In the genomic region with DNA sequence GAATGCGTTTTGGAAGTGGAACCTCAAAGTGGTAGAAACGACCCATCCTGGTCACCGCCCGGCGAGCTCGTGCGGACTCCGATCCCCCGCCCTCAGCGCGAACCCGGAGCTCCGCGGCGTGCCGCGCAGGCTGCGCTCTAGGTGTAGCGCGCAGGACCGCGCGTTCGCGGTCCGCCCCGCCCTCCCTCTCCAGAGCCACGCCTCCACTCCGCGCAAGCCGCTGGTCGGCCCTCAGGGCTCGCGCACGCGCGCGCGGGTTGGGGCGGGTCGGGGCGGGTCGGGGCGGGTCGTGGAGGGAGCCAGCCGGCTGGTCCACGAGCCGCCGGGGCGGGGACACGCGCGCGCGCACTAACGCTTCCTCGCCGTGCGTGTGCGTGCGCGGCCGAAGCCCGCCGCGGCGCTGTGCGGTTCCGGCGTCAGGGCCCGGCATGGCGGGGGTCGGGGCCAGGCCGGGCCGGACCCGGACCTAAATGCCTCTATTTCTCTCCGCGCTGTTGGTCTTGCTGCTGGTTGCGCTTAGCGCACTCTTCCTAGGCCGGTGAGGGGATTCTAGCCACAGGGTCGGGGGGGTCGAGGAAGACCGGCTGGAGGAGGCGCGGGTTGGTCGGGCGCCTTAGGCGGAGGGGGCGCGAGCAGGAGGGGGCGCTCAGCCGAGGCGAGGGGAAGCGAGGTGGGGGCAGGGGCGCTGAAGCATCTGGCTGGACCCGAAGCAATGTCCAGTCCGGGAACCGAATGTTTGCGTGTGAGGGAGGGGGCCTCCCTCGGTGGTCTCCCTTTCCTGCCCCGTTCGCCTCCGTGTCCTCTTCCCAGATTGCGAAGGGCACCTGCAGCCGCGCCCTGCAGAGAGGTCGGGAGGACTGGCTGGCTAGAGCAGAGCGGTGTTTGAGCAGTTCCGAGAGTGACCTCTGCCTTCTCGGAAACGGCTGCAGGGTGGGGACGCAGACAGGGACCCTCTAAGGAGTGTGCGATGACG, we compare ENCODE assay signal across 8 mouse cellular contexts. TPM values are rescaled to one million over a fixed set of nuclear protein-coding genes. Genes with fewer than 3 reads are reported as not detected.
DNase-seq lines count a peak whose midpoint lies in the region; ATAC-seq and TF ChIP-seq lines count a peak whose summit lies in the region.

A gene (plus strand): TSS at position 373 of the 973 bp plus-strand sequence.

- H3K27ac ChIP-seq in ES-Bruce4 (ENCODE audit: insufficient read depth, low read length), result peak within 1 kb of the TSS; percentile 55; the same call in 1 of the 2 replicates
- peak within 1 kb of the TSS; percentile 78 for H3K27ac ChIP-seq in forebrain, embryonic 14.5 days (ENCODE audit: low read depth, low read length)
- H3K27ac ChIP-seq in neural tube, embryonic 15.5 days (replicated peaks), result peak within 1 kb of the TSS; percentile 90

- H3K4me2 ChIP-seq in forebrain, embryonic 14.5 days (ENCODE audit: low read length), result peak within 1 kb of the TSS; percentile 75
- peak within 1 kb of the TSS; percentile 72 for H3K4me2 ChIP-seq in neural tube, embryonic 15.5 days

- intact Hi-C loops in heart, postnatal 14 days (cut with DNase I), result loop anchor here (5.0 kb wide), 1 partner anchor 86 kb away; no protein-coding TSS in a partner anchor

- peak; percentile 11 for TF ChIP-seq POLR2A in ES-Bruce4 (IDR thresholded peaks at IDR 0.05; ENCODE audit: insufficient read depth, low read length)

- peak within 1 kb of the TSS; percentile 82 for H3K4me3 ChIP-seq in ES-Bruce4 (ENCODE audit: low read depth, low read length)
- peak within 1 kb of the TSS; percentile 79 for H3K4me3 ChIP-seq in forebrain, embryonic 14.5 days (ENCODE audit: low read depth, low read length)
- peak within 1 kb of the TSS; percentile 93 for H3K4me3 ChIP-seq in neural tube, embryonic 15.5 days (replicated peaks)

- TF ChIP-seq CTCF in ES-Bruce4 (IDR thresholded peaks at IDR 0.05; ENCODE audit: low read depth, low read length), result no peak

- H3K27me3 ChIP-seq in ES-Bruce4 (ENCODE audit: control insufficient read depth, insufficient read depth, low read length, poor library complexity, severe bottlenecking), result no peaks in the 10 kb centered on the region; the same call in 1 of the 2 replicates
- no peaks in the 10 kb centered on the region for H3K27me3 ChIP-seq in forebrain, embryonic 14.5 days (replicated peaks; ENCODE audit: control insufficient read depth, insufficient read depth, low read length)
- peaks cover 7% of the 10 kb centered on the region; the same call in 1 of the 2 replicates for H3K27me3 ChIP-seq in neural tube, embryonic 15.5 days (replicated peaks)

- under 1% methylated on average over 83 of the region's 115 CpGs for WGBS in forebrain, embryonic 14.5 days
- WGBS in neural tube, embryonic 15.5 days, result under 1% methylated on average over 89 of the region's 115 CpGs

- H3K9me3 ChIP-seq in ES-Bruce4 (replicated peaks; ENCODE audit: control insufficient read depth, insufficient read depth, low read length, poor library complexity, severe bottlenecking), result no peaks in the 10 kb centered on the region
- no peaks in the 10 kb centered on the region for H3K9me3 ChIP-seq in forebrain, embryonic 14.5 days (replicated peaks; ENCODE audit: control insufficient read depth, low read length)
- H3K9me3 ChIP-seq in neural tube, embryonic 15.5 days (replicated peaks), result no peaks in the 10 kb centered on the region

- peak within 1 kb of the TSS; percentile 88 for H3K9ac ChIP-seq in ES-Bruce4 (ENCODE audit: low read depth, poor library complexity, severe bottlenecking)
- peak within 1 kb of the TSS; percentile 85 for H3K9ac ChIP-seq in forebrain, embryonic 14.5 days (ENCODE audit: low read length)
- H3K9ac ChIP-seq in neural tube, embryonic 15.5 days (replicated peaks), result peak within 1 kb of the TSS; percentile 83

- peak; percentile 95 for DNase-seq in forebrain, embryonic 14.5 days (ENCODE audit: low spot score)
- DNase-seq in heart, postnatal 14 days, result peak; percentile 96 to 98
- DNase-seq in layer of hippocampus, adult 11-12 months (ENCODE audit: low spot score), result peak; percentile 86
- peak; percentile 92 to 94 for DNase-seq in lung, adult 18-20 months
- peak; percentile 94 for DNase-seq in testis, postnatal 14 days (ENCODE audit: low spot score)

- no peaks in the 10 kb centered on the region for H3K4me1 ChIP-seq in ES-Bruce4 (ENCODE audit: control insufficient read depth, insufficient read depth, low read length)
- H3K4me1 ChIP-seq in forebrain, embryonic 14.5 days (ENCODE audit: control insufficient read depth, insufficient read depth, low read length), result peaks cover 7% of the 10 kb centered on the region; the same call in 1 of the 2 replicates
- H3K4me1 ChIP-seq in neural tube, embryonic 15.5 days, result peaks cover 17% of the 10 kb centered on the region

- peak; percentile 93 for ATAC-seq in cerebellum, adult (ENCODE audit: insufficient number of reproducible peaks, low FRiP score, low TSS enrichment)
- peak; percentile 97 for ATAC-seq in forebrain, embryonic 14.5 days
- peak; percentile 98 for ATAC-seq in neural tube, embryonic 15.5 days (ENCODE audit: low FRiP score)

- 0 out of 2 replicates have a peak, but pooled peaks have one; percentile 5 for TF ChIP-seq EP300 in ES-Bruce4 (IDR thresholded peaks at IDR 0.05; ENCODE audit: insufficient read depth, low read depth, low read length)

- H3K36me3 ChIP-seq in ES-Bruce4 (ENCODE audit: control insufficient read depth, insufficient read depth, low read length, poor library complexity, severe bottlenecking), result peaks cover 32% of the 10 kb centered on the region
- peaks cover 32% of the 10 kb centered on the region for H3K36me3 ChIP-seq in forebrain, embryonic 14.5 days (ENCODE audit: control insufficient read depth, insufficient read depth, low read length)
- H3K36me3 ChIP-seq in neural tube, embryonic 15.5 days, result peaks cover 28% of the 10 kb centered on the region

RNA-seq across cellular contexts. Expression of the gene that starts here (rescaled TPM):
- 108 and 112 TPM in 2 replicates for polyA plus RNA-seq in ES-Bruce4 (2011; ENCODE audit: insufficient read depth, insufficient read length, low read depth, missing spikeins)
- polyA plus RNA-seq in forebrain, embryonic 14.5 days (2014; fragmentation: Nextera tagmentation; extraction: Ambion mirVana), result 49.4 and 56.0 TPM in 2 replicates
- 100 to 1,000 TPM; 184 to 186 TPM for total RNA-seq in heart, postnatal 14 days (2021)
- 56.5 and 65.2 TPM in 2 replicates for polyA plus RNA-seq in neural tube, embryonic 15.5 days (2015; fragmentation: Nextera tagmentation; extraction: Ambion mirVana)

Comparison
In these comparisons a context has a peak if more than half of its experiments do, and no peak if none do; other contexts are left out.
1. Peak in every context shown above with its lines: DNase-seq, ATAC-seq, H3K4me3 ChIP-seq and H3K27ac ChIP-seq.